Mouse (Mus musculus): ENCODE results near the gene Txndc12. TPM values are rescaled to one million over a fixed set of nuclear protein-coding genes. Genes with fewer than 3 reads are reported as not detected.

Txndc12 gene
- polyA plus RNA-seq, 1 experiment from 2014 or later: 81.9 TPM

GRCm38 (mm10) chr4:108825677-108826076 lies 8.7 kb upstream of the Txndc12 start:
- no peak overlapping the region for H3K4me3 ChIP-seq (replicated peaks; ENCODE audit: low read length)
- H3K36me3 ChIP-seq (ENCODE audit: control insufficient read depth, insufficient read depth): peaks cover 36% of the 10 kb centered on the region
- no peaks in the 10 kb centered on the region for H3K9me3 ChIP-seq (ENCODE audit: control insufficient read depth, low read length)
- no peak for ATAC-seq
- H3K27ac ChIP-seq (ENCODE audit: low read length): no peak overlapping the region
- no peaks in the 10 kb centered on the region for H3K4me1 ChIP-seq (replicated peaks; ENCODE audit: control insufficient read depth, insufficient read depth, low read length)
- H3K4me2 ChIP-seq (ENCODE audit: low read length): no peak overlapping the region
- no peak overlapping the region for H3K9ac ChIP-seq (replicated peaks; ENCODE audit: low read depth, low read length)
- 96% methylated on average over 3 of the region's 3 CpGs for WGBS
- no peaks in the 10 kb centered on the region for H3K27me3 ChIP-seq (replicated peaks; ENCODE audit: control insufficient read depth, insufficient read depth, low read length)

DNA sequence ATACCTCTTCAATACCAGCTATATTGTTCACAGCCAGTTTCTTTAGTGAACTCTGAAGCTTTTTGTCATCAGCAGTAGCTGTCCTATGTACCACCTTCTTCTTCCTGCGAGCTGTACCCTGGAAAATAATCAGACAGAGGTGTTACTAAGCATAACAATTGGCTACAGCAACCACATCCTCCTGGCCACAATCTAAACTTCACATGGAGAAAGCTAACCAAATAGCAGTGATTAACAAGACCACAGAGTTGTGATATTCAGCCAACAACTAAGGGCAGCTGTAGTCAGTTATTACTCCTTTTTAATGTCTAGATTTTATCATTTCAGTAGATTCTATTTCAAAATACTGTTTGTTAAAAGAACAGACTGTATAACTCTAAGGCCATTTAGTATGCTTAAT lies 8.3 kb upstream of the Txndc12 start:
- H3K9me3 ChIP-seq (ENCODE audit: control insufficient read depth, low read length): no peaks in the 10 kb centered on the region
- H3K36me3 ChIP-seq (ENCODE audit: control insufficient read depth, insufficient read depth): peaks cover 34% of the 10 kb centered on the region
- no peak overlapping the region for H3K4me2 ChIP-seq (ENCODE audit: low read length)
- no peak overlapping the region for H3K9ac ChIP-seq (replicated peaks; ENCODE audit: low read depth, low read length)
- no peaks in the 10 kb centered on the region for H3K27me3 ChIP-seq (replicated peaks; ENCODE audit: control insufficient read depth, insufficient read depth, low read length)
- no peak for ATAC-seq
- no peak overlapping the region for H3K4me3 ChIP-seq (replicated peaks; ENCODE audit: low read length)
- 82% methylated on average over 1 of the region's 1 CpGs for WGBS
- H3K27ac ChIP-seq (ENCODE audit: low read length): no peak overlapping the region
- H3K4me1 ChIP-seq (replicated peaks; ENCODE audit: control insufficient read depth, insufficient read depth, low read length): 0 out of 2 replicates have a peak, but pooled peaks cover 3% of the 10 kb centered on the region

DNA sequence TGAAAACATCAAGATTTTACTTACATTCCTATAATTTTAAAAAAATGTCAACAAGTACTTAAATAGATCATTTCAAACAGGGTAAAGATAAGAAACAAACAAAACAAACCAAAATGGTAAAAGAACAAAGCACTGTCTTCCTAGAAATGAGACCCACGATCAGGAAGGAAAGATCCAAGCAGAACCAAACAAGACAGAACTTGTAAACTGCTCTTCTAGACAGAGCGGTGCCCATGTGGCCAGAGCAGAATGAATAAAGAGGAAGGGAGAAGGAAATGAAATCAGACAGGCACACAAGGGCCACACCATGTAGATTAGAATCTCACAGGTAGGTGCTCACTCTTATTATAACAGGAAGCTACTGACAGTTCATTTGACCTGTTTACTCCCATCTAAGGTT lies 7.8 kb upstream of the Txndc12 start:
- peaks cover 31% of the 10 kb centered on the region for H3K36me3 ChIP-seq (ENCODE audit: control insufficient read depth, insufficient read depth)
- ATAC-seq: no peak
- H3K9me3 ChIP-seq (ENCODE audit: control insufficient read depth, low read length): no peaks in the 10 kb centered on the region
- H3K4me3 ChIP-seq (replicated peaks; ENCODE audit: low read length): no peak overlapping the region
- no peak overlapping the region for H3K27ac ChIP-seq (ENCODE audit: low read length)
- no peak overlapping the region for H3K4me2 ChIP-seq (ENCODE audit: low read length)
- H3K27me3 ChIP-seq (replicated peaks; ENCODE audit: control insufficient read depth, insufficient read depth, low read length): no peaks in the 10 kb centered on the region
- peaks cover 4% of the 10 kb centered on the region for H3K4me1 ChIP-seq (replicated peaks; ENCODE audit: control insufficient read depth, insufficient read depth, low read length)
- no peak overlapping the region for H3K9ac ChIP-seq (replicated peaks; ENCODE audit: low read depth, low read length)
- 86% methylated on average over 2 of the region's 2 CpGs for WGBS

GRCm38 (mm10) chr4:108830698-108831097 lies 3.7 kb upstream of the Txndc12 start:
- Histone ChIP-seq H3K9ac (replicated peaks; ENCODE audit: low read depth, low read length) (no peak overlapping the region), H3K27ac (ENCODE audit: low read length) (no peak overlapping the region), H3K9me3 (ENCODE audit: control insufficient read depth, low read length) (no peaks in the 10 kb centered on the region), H3K36me3 (ENCODE audit: control insufficient read depth, insufficient read depth) (peaks cover 12% of the 10 kb centered on the region), H3K4me2 (ENCODE audit: low read length) (peak overlapping the region; percentile 21; the same call in 1 of the 2 replicates), H3K27me3 (replicated peaks; ENCODE audit: control insufficient read depth, insufficient read depth, low read length) (no peaks in the 10 kb centered on the region), H3K4me1 (replicated peaks; ENCODE audit: control insufficient read depth, insufficient read depth, low read length) (peaks cover 16% of the 10 kb centered on the region), H3K4me3 (replicated peaks; ENCODE audit: low read length) (no peak overlapping the region)
- ATAC-seq: no peak
- 89% methylated on average over 1 of the region's 1 CpGs for WGBS

DNA sequence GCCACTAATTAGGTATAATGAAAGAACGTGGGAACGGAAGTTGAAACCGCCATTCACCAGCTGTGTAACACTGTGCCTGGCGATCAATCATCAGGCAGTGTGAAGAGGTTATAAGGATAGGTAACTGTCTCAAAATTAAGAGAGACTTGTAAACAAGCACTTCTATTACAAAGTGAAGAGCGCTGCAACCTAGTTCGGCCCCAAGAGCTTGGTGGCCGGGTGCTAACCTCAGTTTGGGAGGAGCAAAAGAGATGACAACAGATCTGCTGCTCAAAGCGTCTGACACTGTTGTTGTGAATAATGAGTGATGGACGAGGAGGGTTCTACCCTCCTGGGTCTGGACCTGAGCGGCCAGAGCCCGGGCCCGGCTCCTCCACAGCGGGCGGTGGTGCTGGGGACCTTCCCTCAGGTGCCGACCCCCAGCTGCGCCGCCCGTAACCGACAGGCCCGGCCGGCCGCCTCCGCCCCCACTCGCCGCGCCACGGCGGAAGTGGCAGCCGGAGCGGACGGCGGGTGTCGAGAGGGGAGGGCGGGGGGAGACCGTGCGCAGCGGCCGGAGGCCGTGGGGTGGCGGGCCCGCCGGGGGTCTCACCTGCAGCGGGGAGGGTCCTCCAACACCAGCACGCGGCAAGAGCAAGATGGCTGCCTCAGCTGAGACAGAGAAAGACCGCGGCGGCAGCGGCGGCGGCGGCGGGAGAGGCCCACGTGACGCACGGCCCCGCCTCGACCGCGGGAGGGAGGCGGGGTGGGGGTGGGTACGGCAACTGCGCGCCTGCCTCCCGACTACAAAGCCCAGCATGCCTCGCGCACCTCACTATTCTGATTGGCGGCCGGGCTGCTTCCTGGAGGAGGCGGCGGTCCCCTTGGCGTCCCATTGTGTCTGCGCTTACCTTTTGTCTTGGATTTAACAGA lies 1.2 kb upstream of the Txndc12 start, which contains the start of gene Btf3l4:
TSS of gene Btf3l4 (minus strand) at position 699 of the 912 bp plus-strand sequence.
- under 1% methylated on average over 69 of the region's 73 CpGs for WGBS
- peak; percentile 96 for ATAC-seq
- H3K9me3 ChIP-seq (ENCODE audit: control insufficient read depth, low read length): no peaks in the 10 kb centered on the region
- H3K9ac ChIP-seq (replicated peaks; ENCODE audit: low read depth, low read length): peak within 1 kb of the TSS; percentile 98
- H3K27me3 ChIP-seq (replicated peaks; ENCODE audit: control insufficient read depth, insufficient read depth, low read length): no peaks in the 10 kb centered on the region
- H3K4me1 ChIP-seq (replicated peaks; ENCODE audit: control insufficient read depth, insufficient read depth, low read length): peaks cover 30% of the 10 kb centered on the region
- H3K4me2 ChIP-seq (ENCODE audit: low read length): peak within 1 kb of the TSS; percentile 86
- peak within 1 kb of the TSS; percentile 68 for H3K4me3 ChIP-seq (replicated peaks; ENCODE audit: low read length)
- peak within 1 kb of the TSS; percentile 100 for H3K27ac ChIP-seq (ENCODE audit: low read length)
- H3K36me3 ChIP-seq (ENCODE audit: control insufficient read depth, insufficient read depth): peaks cover 5% of the 10 kb centered on the region; the same call in 1 of the 2 replicates

GRCm38 (mm10) chr4:108833828-108834114 lies 630 bp upstream of the Txndc12 start:
- Histone ChIP-seq H3K27me3 (replicated peaks; ENCODE audit: control insufficient read depth, insufficient read depth, low read length) (no peaks in the 10 kb centered on the region), H3K9ac (replicated peaks; ENCODE audit: low read depth, low read length) (peak overlapping the region; percentile 98), H3K27ac (ENCODE audit: low read length) (peak overlapping the region; percentile 100), H3K36me3 (ENCODE audit: control insufficient read depth, insufficient read depth) (peaks cover 3% of the 10 kb centered on the region; the same call in 1 of the 2 replicates), H3K9me3 (ENCODE audit: control insufficient read depth, low read length) (no peaks in the 10 kb centered on the region), H3K4me3 (replicated peaks; ENCODE audit: low read length) (peak overlapping the region; percentile 68), H3K4me1 (replicated peaks; ENCODE audit: control insufficient read depth, insufficient read depth, low read length) (peaks cover 30% of the 10 kb centered on the region), H3K4me2 (ENCODE audit: low read length) (peak overlapping the region; percentile 60)
- WGBS: under 1% methylated on average over 6 of the region's 6 CpGs
- no peak for ATAC-seq

GRCm38 (mm10) chr4:108834971-108835311 lies 540 bp downstream of the Txndc12 start:
- peak overlapping the region; percentile 68 for H3K4me3 ChIP-seq (replicated peaks; ENCODE audit: low read length)
- H3K36me3 ChIP-seq (ENCODE audit: control insufficient read depth, insufficient read depth): no peaks in the 10 kb centered on the region
- H3K27ac ChIP-seq (ENCODE audit: low read length): peak overlapping the region; percentile 100
- H3K4me1 ChIP-seq (replicated peaks; ENCODE audit: control insufficient read depth, insufficient read depth, low read length): peaks cover 30% of the 10 kb centered on the region
- peak overlapping the region; percentile 60 for H3K4me2 ChIP-seq (ENCODE audit: low read length)
- H3K9me3 ChIP-seq (ENCODE audit: control insufficient read depth, low read length): no peaks in the 10 kb centered on the region
- peak overlapping the region; percentile 98 for H3K9ac ChIP-seq (replicated peaks; ENCODE audit: low read depth, low read length)
- ATAC-seq: no peak
- WGBS: under 1% methylated on average over 15 of the region's 15 CpGs
- no peaks in the 10 kb centered on the region for H3K27me3 ChIP-seq (replicated peaks; ENCODE audit: control insufficient read depth, insufficient read depth, low read length)

DNA sequence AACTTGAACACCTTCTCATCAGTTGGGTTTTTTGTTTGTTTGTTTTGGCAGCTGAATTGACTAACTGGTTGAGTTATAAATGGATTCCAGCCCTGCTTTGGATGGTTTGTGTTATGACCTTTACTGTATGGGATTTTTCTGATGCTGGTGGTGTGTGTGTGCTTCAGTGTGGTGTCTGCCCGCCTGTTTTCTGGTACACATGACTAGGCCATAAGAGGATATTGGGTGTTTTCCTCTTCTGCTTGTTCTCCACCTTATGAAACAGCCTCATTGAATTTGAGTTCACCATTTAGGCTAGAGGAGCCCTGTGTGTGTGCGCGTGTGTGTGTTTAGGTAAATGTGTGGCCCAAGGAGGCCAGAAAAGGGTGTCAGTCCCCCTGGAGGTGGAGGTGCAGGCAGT lies 1.1 kb downstream of the Txndc12 start:
- peak overlapping the region; percentile 60 for H3K4me2 ChIP-seq (ENCODE audit: low read length)
- H3K9ac ChIP-seq (replicated peaks; ENCODE audit: low read depth, low read length): peak overlapping the region; percentile 98
- no peak overlapping the region for H3K27ac ChIP-seq (ENCODE audit: low read length)
- peaks cover 30% of the 10 kb centered on the region for H3K4me1 ChIP-seq (replicated peaks; ENCODE audit: control insufficient read depth, insufficient read depth, low read length)
- no peaks in the 10 kb centered on the region for H3K9me3 ChIP-seq (ENCODE audit: control insufficient read depth, low read length)
- H3K27me3 ChIP-seq (replicated peaks; ENCODE audit: control insufficient read depth, insufficient read depth, low read length): no peaks in the 10 kb centered on the region
- no peaks in the 10 kb centered on the region for H3K36me3 ChIP-seq (ENCODE audit: control insufficient read depth, insufficient read depth)
- 62% methylated on average over 3 of the region's 3 CpGs for WGBS
- peak overlapping the region; percentile 68 for H3K4me3 ChIP-seq (replicated peaks; ENCODE audit: low read length)
- no peak for ATAC-seq

- H3K4me3 ChIP-seq (replicated peaks; ENCODE audit: low read length): no peak overlapping the region
- no peak overlapping the region for H3K4me2 ChIP-seq (ENCODE audit: low read length)
- H3K9ac ChIP-seq (replicated peaks; ENCODE audit: low read depth, low read length): no peak overlapping the region
- no peak for ATAC-seq
- H3K27ac ChIP-seq (ENCODE audit: low read length): no peak overlapping the region
- WGBS: 78% methylated on average over 4 of the region's 4 CpGs
- no peaks in the 10 kb centered on the region for H3K9me3 ChIP-seq (ENCODE audit: control insufficient read depth, low read length)
- H3K4me1 ChIP-seq (replicated peaks; ENCODE audit: control insufficient read depth, insufficient read depth, low read length): peaks cover 20% of the 10 kb centered on the region
- no peaks in the 10 kb centered on the region for H3K36me3 ChIP-seq (ENCODE audit: control insufficient read depth, insufficient read depth)
- no peaks in the 10 kb centered on the region for H3K27me3 ChIP-seq (replicated peaks; ENCODE audit: control insufficient read depth, insufficient read depth, low read length)
These were observed 3.6 kb downstream of the Txndc12 start for GRCm38 (mm10) chr4:108838031-108838430.

Measured in forebrain, embryonic 16.5 days (tissue).